Mouse (Mus musculus) spleen, adult 2 months (tissue): ENCODE measurements around the gene Gstcd.

Experiments used
- CTCF ChIP-seq: fragments of 200-500 bp; IDR thresholded peaks from 2 replicates; pipeline ENCODE4 v1.5.1; 2011; ENCODE audit warnings: mild to moderate bottlenecking, inconsistent platforms; ENCODE audit not compliant: insufficient read depth, insufficient read length, insufficient replicate concordance; ENCODE audit errors: extremely low read depth
- POLR2A ChIP-seq: fragments of 200-500 bp; IDR thresholded peaks from 2 replicates; pipeline ENCODE4 v1.6.1; 2011; ENCODE audit warnings: low read depth, low read length, inconsistent platforms

DNA sequence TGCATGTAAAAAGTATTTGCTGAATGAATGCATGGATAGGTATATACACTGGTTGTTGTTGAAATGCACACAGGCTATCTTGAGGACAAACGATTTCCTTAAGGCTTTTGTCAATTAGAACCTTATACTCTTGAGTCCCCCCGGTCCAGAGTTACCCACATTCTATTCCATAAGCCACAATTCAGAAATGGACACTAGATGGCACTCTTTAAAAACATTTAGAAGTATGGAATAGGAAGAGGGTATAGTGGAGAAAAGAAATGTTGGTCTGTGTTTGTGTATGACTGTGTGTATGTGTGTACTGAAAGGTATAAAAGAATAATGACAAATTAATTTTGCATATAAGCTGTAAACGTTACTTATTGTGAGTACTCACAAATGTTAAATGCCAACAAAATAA is 6.0 kb downstream of the Gstcd start:
- TF ChIP-seq CTCF: 0 out of 2 replicates have a peak, but pooled peaks have one; percentile 5
- TF ChIP-seq POLR2A: no peak
